Mouse (Mus musculus) heart, postnatal 0 days (tissue): Measurements from ENCODE around the gene Pigp.

Experiments used
- CTCF ChIP-seq: IDR thresholded peaks from 2 replicates; pipeline ENCODE4 v1.5.1; 2016; ENCODE audit warnings: antibody characterized with exemption, control low read depth, low read depth
- EP300 ChIP-seq: IDR thresholded peaks from 2 replicates; pipeline ENCODE4 v1.6.1; 2016; ENCODE audit warnings: antibody characterized with exemption, low read depth

DNA sequence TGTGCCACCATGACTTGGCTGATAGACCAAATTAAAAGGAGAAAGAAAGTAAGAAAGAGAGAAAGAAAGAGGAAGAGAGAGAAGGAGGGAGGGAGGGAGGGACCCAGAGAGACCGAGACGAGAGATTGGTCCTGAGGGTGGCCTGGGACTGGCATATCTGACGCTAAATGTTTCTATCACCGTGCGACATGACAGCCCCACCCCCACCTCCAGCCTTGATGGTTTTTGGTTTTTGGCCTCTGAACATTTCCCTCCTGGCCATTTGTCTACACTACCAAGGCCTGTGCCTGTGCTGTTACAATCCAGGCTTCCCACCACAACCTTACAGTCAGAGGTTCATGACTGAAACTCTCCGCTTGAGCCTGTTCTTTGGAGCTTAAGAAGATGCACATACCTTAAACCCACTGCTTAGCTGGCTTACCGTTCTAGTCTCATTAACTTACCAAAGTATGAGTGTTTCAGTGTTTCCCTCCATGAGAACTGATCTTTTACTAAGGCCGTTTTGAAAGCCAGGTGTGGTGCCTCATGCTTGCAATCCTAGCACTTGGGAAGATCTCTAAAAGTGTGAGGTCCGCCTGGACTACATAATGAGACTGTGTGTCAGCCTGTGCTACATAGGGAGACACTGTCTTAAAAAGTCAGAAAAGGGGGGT, 40.3 kb downstream of the Pigp start:
- TF ChIP-seq CTCF = no peak
- TF ChIP-seq EP300 = no peak
